ENCODE assay signal across 10 mouse cellular contexts in genomic region chr11:55021859-55022258, GRCm38 (mm10). TPM values are rescaled to one million over a fixed set of nuclear protein-coding genes. Genes with fewer than 3 reads are reported as not detected.
DNase-seq lines count a peak whose midpoint lies in the region; ATAC-seq and TF ChIP-seq lines count a peak whose summit lies in the region.
"Had no signal": no experiment of that assay in that cellular context is flagged by ENCODE, and none has a peak within 500 bp of the region (broad histone marks: within the 10 kb centered on the region; RNA-seq: fewer than 3 reads in every experiment).

No protein-coding gene starts in this region.

- H3K9me3 ChIP-seq in forebrain, embryonic 13.5 days (replicated peaks), result no peaks in the 10 kb centered on the region
- no peaks in the 10 kb centered on the region for H3K9me3 ChIP-seq in forebrain, embryonic 12.5 days
- no peaks in the 10 kb centered on the region for H3K9me3 ChIP-seq in liver, embryonic 12.5 days (replicated peaks)
- H3K9me3 ChIP-seq in heart, embryonic 14.5 days (ENCODE audit: control insufficient read depth, low read length), result no peaks in the 10 kb centered on the region

- peak; percentile 43 for DNase-seq in liver, adult 2 months (ENCODE audit: extremely low read depth, low read depth, low spot score)
- peak; percentile 40 to 49 for DNase-seq in lung, postnatal 4 days
- no peak for DNase-seq in embryo, embryonic 10.5 days (ENCODE audit: low spot score)
- DNase-seq: B cell, adult 2 months; cerebellum, postnatal 25 days had no signal

- H3K4me3 ChIP-seq in forebrain, embryonic 13.5 days, result no peak overlapping the region
- no peak overlapping the region for H3K4me3 ChIP-seq in forebrain, embryonic 12.5 days (replicated peaks)
- no peak overlapping the region for H3K4me3 ChIP-seq in liver, adult 2 months (ENCODE audit: insufficient read depth, low read depth, low read length)
- no peak overlapping the region for H3K4me3 ChIP-seq in liver, embryonic 12.5 days
- no peak overlapping the region for H3K4me3 ChIP-seq in heart, embryonic 14.5 days (ENCODE audit: control insufficient read depth in 1 of 2, insufficient read depth in 1 of 2, low read depth in 1 of 2, low read length in 2 of 2)

- no peak overlapping the region for H3K9ac ChIP-seq in forebrain, embryonic 13.5 days
- no peak overlapping the region for H3K9ac ChIP-seq in forebrain, embryonic 12.5 days
- no peak overlapping the region for H3K9ac ChIP-seq in liver, adult 2 months (ENCODE audit: low read depth, low read length)
- no peak overlapping the region for H3K9ac ChIP-seq in liver, embryonic 12.5 days
- peak overlapping the region; percentile 59 for H3K9ac ChIP-seq in heart, embryonic 14.5 days (ENCODE audit: low read length)

- WGBS in forebrain, embryonic 13.5 days, result 73% methylated on average over 6 of the region's 6 CpGs
- 72% methylated on average over 6 of the region's 6 CpGs for WGBS in forebrain, embryonic 12.5 days
- 34% methylated on average over 6 of the region's 6 CpGs for WGBS in liver, adult 2 months
- WGBS in liver, embryonic 12.5 days (ENCODE audit: insufficient replicate concordance), result 53% methylated on average over 6 of the region's 6 CpGs
- WGBS in heart, embryonic 14.5 days, result 25% methylated on average over 6 of the region's 6 CpGs

- ATAC-seq in forebrain, embryonic 13.5 days, result no peak
- no peak for ATAC-seq in forebrain, embryonic 12.5 days (ENCODE audit: low FRiP score)
- no peak for ATAC-seq in liver, embryonic 12.5 days
- no peak for ATAC-seq in heart, embryonic 14.5 days (ENCODE audit: insufficient number of reproducible peaks, insufficient read depth, low FRiP score, low read depth)
- ATAC-seq in CD4-positive, CD25-positive, alpha-beta regulatory T cell, adult 4 months, result no peak

- peak overlapping the region; percentile 95; the same call in 1 of the 2 replicates for H3K27ac ChIP-seq in forebrain, embryonic 13.5 days
- no peak overlapping the region for H3K27ac ChIP-seq in forebrain, embryonic 12.5 days
- no peak overlapping the region; the same call in 1 of the 2 replicates for H3K27ac ChIP-seq in liver, adult 2 months (replicated peaks; ENCODE audit: insufficient read depth, low read depth, low read length)
- H3K27ac ChIP-seq in liver, embryonic 12.5 days, result no peak overlapping the region
- peak overlapping the region; percentile 98 to 99 for H3K27ac ChIP-seq in heart, embryonic 14.5 days (replicated peaks in 1 of 2; ENCODE audit: control insufficient read depth in 1 of 2, insufficient read depth in 1 of 2, low read depth in 2 of 2, low read length in 2 of 2)

- H3K4me2 ChIP-seq in forebrain, embryonic 13.5 days, result no peak overlapping the region
- no peak overlapping the region for H3K4me2 ChIP-seq in forebrain, embryonic 12.5 days
- no peak overlapping the region for H3K4me2 ChIP-seq in liver, embryonic 12.5 days
- peak overlapping the region; percentile 52 for H3K4me2 ChIP-seq in heart, embryonic 14.5 days (ENCODE audit: low read length)

- H3K36me3 ChIP-seq in forebrain, embryonic 13.5 days (ENCODE audit: poor library complexity, severe bottlenecking), result no peaks in the 10 kb centered on the region
- 0 out of 2 replicates have a peak, but pooled peaks cover 2% of the 10 kb centered on the region for H3K36me3 ChIP-seq in forebrain, embryonic 12.5 days (replicated peaks)
- no peaks in the 10 kb centered on the region; the same call in 1 of the 2 replicates for H3K36me3 ChIP-seq in liver, adult 2 months (ENCODE audit: control insufficient read depth, insufficient read depth, low read length)
- peaks cover 27% of the 10 kb centered on the region for H3K36me3 ChIP-seq in liver, embryonic 12.5 days
- peaks cover 68% of the 10 kb centered on the region for H3K36me3 ChIP-seq in heart, embryonic 14.5 days (ENCODE audit: control insufficient read depth, insufficient read depth, low read length)

- no peaks in the 10 kb centered on the region for H3K27me3 ChIP-seq in forebrain, embryonic 13.5 days
- no peaks in the 10 kb centered on the region for H3K27me3 ChIP-seq in forebrain, embryonic 12.5 days
- no peaks in the 10 kb centered on the region for H3K27me3 ChIP-seq in liver, adult 2 months (ENCODE audit: control insufficient read depth, insufficient read depth, low read length)
- H3K27me3 ChIP-seq in liver, embryonic 12.5 days (replicated peaks), result no peaks in the 10 kb centered on the region
- no peaks in the 10 kb centered on the region for H3K27me3 ChIP-seq in heart, embryonic 14.5 days (ENCODE audit: control insufficient read depth, insufficient read depth, low read length)

- H3K79me2 ChIP-seq in liver, adult 2 months (ENCODE audit: control insufficient read depth, insufficient read depth, low read length), result peaks cover 13% of the 10 kb centered on the region; the same call in 1 of the 2 replicates

- TF ChIP-seq POLR2A in liver, adult 2 months (IDR thresholded peaks at IDR 0.05; ENCODE audit: extremely low read depth, insufficient read depth, low read length), result no peak

- TF ChIP-seq CTCF in liver, adult 2 months (IDR thresholded peaks at IDR 0.05; ENCODE audit: low read depth, low read length), result no peak

- peaks cover 49% of the 10 kb centered on the region for H3K4me1 ChIP-seq in forebrain, embryonic 13.5 days
- peaks cover 31% of the 10 kb centered on the region for H3K4me1 ChIP-seq in forebrain, embryonic 12.5 days
- peaks cover 29% of the 10 kb centered on the region for H3K4me1 ChIP-seq in liver, adult 2 months (ENCODE audit: control insufficient read depth, insufficient read depth, low read length)
- peaks cover 71% of the 10 kb centered on the region for H3K4me1 ChIP-seq in liver, embryonic 12.5 days
- peaks cover 63 to 99% of the 10 kb centered on the region in 2 experiments for H3K4me1 ChIP-seq in heart, embryonic 14.5 days (ENCODE audit: control insufficient read depth in 2 of 2, insufficient read depth in 2 of 2, low read length in 2 of 2)

RNA-seq across cellular contexts. Expression of gene Anxa6, which starts 11.4 kb away (rescaled TPM):
- 28.2 and 29.6 TPM in 2 replicates for polyA plus RNA-seq in forebrain, embryonic 13.5 days (2015; fragmentation: Nextera tagmentation; extraction: Ambion mirVana)
- 46.6 and 59.1 TPM in 2 replicates for polyA plus RNA-seq in forebrain, embryonic 12.5 days (2016; fragmentation: Nextera tagmentation; extraction: Ambion mirVana)
- 111 and 120 TPM in 2 replicates for total RNA-seq in liver, adult 2 months (2014; rRNA removed)
- 87.5 and 91.3 TPM in 2 replicates for polyA plus RNA-seq in liver, adult 2 months (2012; rRNA removed)
- 52.9 and 54.7 TPM in 2 replicates for polyA plus RNA-seq in liver, embryonic 12.5 days (2016; fragmentation: Nextera tagmentation; extraction: Ambion mirVana)
- polyA plus RNA-seq in heart, embryonic 14.5 days (2014; fragmentation: Nextera tagmentation; extraction: Ambion mirVana), result 369 and 384 TPM in 2 replicates
- 100 to 1,000 TPM; 387 to 504 TPM for polyA plus RNA-seq in CD4-positive, CD25-positive, alpha-beta regulatory T cell, adult 4 months (2017; shearing (Covaris generic))

RNA-seq across cellular contexts. Expression of gene Ccdc69, which starts 56.1 kb away (rescaled TPM):
- polyA plus RNA-seq in forebrain, embryonic 13.5 days (2015; fragmentation: Nextera tagmentation; extraction: Ambion mirVana), result 0.23 and 0.43 TPM in 2 replicates
- polyA plus RNA-seq in forebrain, embryonic 12.5 days (2016; fragmentation: Nextera tagmentation; extraction: Ambion mirVana), result 0.13 and 0.42 TPM in 2 replicates
- 0.13 and 0.55 TPM in 2 replicates for total RNA-seq in liver, adult 2 months (2014; rRNA removed)
- 0.43 TPM in 1 of 2 replicates, not detected in the other for polyA plus RNA-seq in liver, adult 2 months (2012; rRNA removed)
- polyA plus RNA-seq in liver, embryonic 12.5 days (2016; fragmentation: Nextera tagmentation; extraction: Ambion mirVana), result 1.0 and 1.2 TPM in 2 replicates
- 25.6 and 26.7 TPM in 2 replicates for polyA plus RNA-seq in heart, embryonic 14.5 days (2014; fragmentation: Nextera tagmentation; extraction: Ambion mirVana)
- 10 to 100 TPM; 68.2 to 80.6 TPM for polyA plus RNA-seq in CD4-positive, CD25-positive, alpha-beta regulatory T cell, adult 4 months (2017; shearing (Covaris generic))

RNA-seq across cellular contexts. Expression of gene Tnip1, which starts 59.1 kb away (rescaled TPM):
- 10.4 and 10.8 TPM in 2 replicates for polyA plus RNA-seq in forebrain, embryonic 13.5 days (2015; fragmentation: Nextera tagmentation; extraction: Ambion mirVana)
- 9.8 and 12.1 TPM in 2 replicates for polyA plus RNA-seq in forebrain, embryonic 12.5 days (2016; fragmentation: Nextera tagmentation; extraction: Ambion mirVana)
- total RNA-seq in liver, adult 2 months (2014; rRNA removed), result 3.0 TPM in 2 replicates
- 7.2 and 8.1 TPM in 2 replicates for polyA plus RNA-seq in liver, adult 2 months (2012; rRNA removed)
- polyA plus RNA-seq in liver, embryonic 12.5 days (2016; fragmentation: Nextera tagmentation; extraction: Ambion mirVana), result 7.4 and 7.6 TPM in 2 replicates
- 19.3 and 20.5 TPM in 2 replicates for polyA plus RNA-seq in heart, embryonic 14.5 days (2014; fragmentation: Nextera tagmentation; extraction: Ambion mirVana)
- polyA plus RNA-seq in CD4-positive, CD25-positive, alpha-beta regulatory T cell, adult 4 months (2017; shearing (Covaris generic)), result 100 to 1,000 TPM in 1 of 2 experiments, 10 to 100 TPM in 1; 97.4 to 167 TPM

Comparison
In these comparisons a context has a peak if more than half of its experiments do, and no peak if none do; other contexts are left out.
1. H3K27ac ChIP-seq: peak in forebrain, embryonic 13.5 days (single experiment) and heart, embryonic 14.5 days (2 of 2); none in forebrain, embryonic 12.5 days (single experiment), liver, adult 2 months (single experiment) and liver, embryonic 12.5 days (single experiment).
2. RNA of gene Ccdc69, which starts 56.1 kb away (polyA plus RNA-seq): 68.2 to 80.6 TPM in CD4-positive, CD25-positive, alpha-beta regulatory T cell, adult 4 months and 25.6 to 26.7 TPM in heart, embryonic 14.5 days; 1.0 to 1.2 TPM in liver, embryonic 12.5 days, 0.43 TPM in liver, adult 2 months, 0.23 to 0.43 TPM in forebrain, embryonic 13.5 days and 0.13 to 0.42 TPM in forebrain, embryonic 12.5 days; every median in the first group is over 10 times any median in the second.